Mouse (Mus musculus) large intestine, adult 2 months (tissue): ENCODE results near the gene Apba2. TPM values are rescaled to one million over a fixed set of nuclear protein-coding genes. Genes with fewer than 3 reads are reported as not detected.

ENCODE experiments used
- DNase-seq: peaks from one replicate; pipeline ENCODE4 v3.0.0-alpha.2; 2012; ENCODE audit warnings: low read depth, low spot score
- WGBS: fragments of 180-500 bp; shearing (Covaris S2); methylation state at CpG from one replicate; pipeline ENCODE4 v1.1.7; 2018; 5-methylcytosine and 5-hydroxymethylcytosine counted together
- polyA plus RNA-seq: library from polyadenylated mRNA; depleted of rRNA; stranded (reverse); fragments of >200 nt; gene quantifications from 2 replicates; pipeline ENCODE4 v1.2.3, GENCODE M21; 2012; rRNA removed

The Apba2 gene
- polyA plus RNA-seq, result 1.7 and 1.9 TPM in 2 replicates

- 3% methylated on average over 90 of the region's 96 CpGs for WGBS
These were observed at the start of gene Apba2 for GRCm38 (mm10) chr7:64501536-64502270. Gene Apba2, plus strand, starts transcription at chr7:64501706.

GRCm38 (mm10) chr7:64451861-64452382 is 49.6 kb upstream of the Apba2 start:
- 68% methylated on average over 5 of the region's 5 CpGs for WGBS

More at GRCm38 (mm10) chr7:64501536-64502270, at the start of gene Apba2:
- no peak for DNase-seq

GRCm38 (mm10) chr7:64452471-64453222 is 48.9 kb upstream of the Apba2 start:
- WGBS, result 74% methylated on average over 4 of the region's 4 CpGs
- DNase-seq, result no peak

More at GRCm38 (mm10) chr7:64451861-64452382, 49.6 kb upstream of the Apba2 start:
- no peak for DNase-seq

GRCm38 (mm10) chr7:64456176-64456575 is 45.3 kb upstream of the Apba2 start:
- 82% methylated on average over 4 of the region's 4 CpGs for WGBS
- no peak for DNase-seq

- no peak for DNase-seq
- 82% methylated on average over 3 of the region's 3 CpGs for WGBS
These were observed 44.8 kb upstream of the Apba2 start for GRCm38 (mm10) chr7:64456676-64457075.

GRCm38 (mm10) chr7:64457811-64458210 is 43.7 kb upstream of the Apba2 start:
- WGBS, result 85% methylated on average over 2 of the region's 2 CpGs
- no peak for DNase-seq

GRCm38 (mm10) chr7:64497438-64497837 is 4.1 kb upstream of the Apba2 start:
- no peak for DNase-seq
- WGBS, result 43% methylated on average over 10 of the region's 10 CpGs

GRCm38 (mm10) chr7:64502271-64503180 is 1.0 kb downstream of the Apba2 start:
- 5% methylated on average over 47 of the region's 47 CpGs for WGBS
- no peak for DNase-seq

GRCm38 (mm10) chr7:64503641-64504040 is 2.1 kb downstream of the Apba2 start:
- WGBS, result 70% methylated on average over 6 of the region's 6 CpGs
- no peak for DNase-seq

GRCm38 (mm10) chr7:64504691-64505231 is 3.3 kb downstream of the Apba2 start:
- no peak for DNase-seq
- 25% methylated on average over 8 of the region's 8 CpGs for WGBS

- 83% methylated on average over 3 of the region's 3 CpGs for WGBS
These were observed 4.1 kb downstream of the Apba2 start for GRCm38 (mm10) chr7:64505571-64505970.

GRCm38 (mm10) chr7:64508826-64509225 is 7.3 kb downstream of the Apba2 start:
- 85% methylated on average over 7 of the region's 7 CpGs for WGBS

More at GRCm38 (mm10) chr7:64505571-64505970, 4.1 kb downstream of the Apba2 start:
- no peak for DNase-seq

GRCm38 (mm10) chr7:64509911-64510310 is 8.4 kb downstream of the Apba2 start:
- WGBS, result 65% methylated on average over 2 of the region's 2 CpGs
- no peak for DNase-seq

More at GRCm38 (mm10) chr7:64508826-64509225, 7.3 kb downstream of the Apba2 start:
- DNase-seq, result no peak

- no peak for DNase-seq
- WGBS, result 73% methylated on average over 8 of the region's 8 CpGs
These were observed 9.2 kb downstream of the Apba2 start for GRCm38 (mm10) chr7:64510526-64511210.

- 55% methylated on average over 3 of the region's 3 CpGs for WGBS
- no peak for DNase-seq
These were observed 12.1 kb downstream of the Apba2 start for GRCm38 (mm10) chr7:64513621-64514020.

- DNase-seq, result no peak
- 78% methylated on average over 3 of the region's 3 CpGs for WGBS
These were observed 13.8 kb downstream of the Apba2 start for GRCm38 (mm10) chr7:64515280-64515679.

GRCm38 (mm10) chr7:64515891-64516290 is 14.4 kb downstream of the Apba2 start:
- 92% methylated on average over 4 of the region's 4 CpGs for WGBS

GRCm38 (mm10) chr7:64519091-64519490 is 17.6 kb downstream of the Apba2 start:
- no peak for DNase-seq

More at GRCm38 (mm10) chr7:64515891-64516290, 14.4 kb downstream of the Apba2 start:
- DNase-seq, result no peak

GRCm38 (mm10) chr7:64519521-64519920 is 18.0 kb downstream of the Apba2 start:
- 59% methylated on average over 5 of the region's 5 CpGs for WGBS
- DNase-seq, result no peak

More at GRCm38 (mm10) chr7:64519091-64519490, 17.6 kb downstream of the Apba2 start:
- WGBS, result 65% methylated on average over 4 of the region's 4 CpGs
